Mouse (Mus musculus) kidney, adult 8-10 months (tissue): ENCODE data around the gene Zfp664.

Experiments
- DNase-seq, 2 experiments: peaks; one replicate each; pipeline ENCODE4 v3.0.0; 2022

Zfp664 gene

GRCm38 (mm10) chr5:124929425-124930054 lies 67.0 kb downstream of the Zfp664 start:
- DNase-seq, result peak; percentile 51 to 60

DNA sequence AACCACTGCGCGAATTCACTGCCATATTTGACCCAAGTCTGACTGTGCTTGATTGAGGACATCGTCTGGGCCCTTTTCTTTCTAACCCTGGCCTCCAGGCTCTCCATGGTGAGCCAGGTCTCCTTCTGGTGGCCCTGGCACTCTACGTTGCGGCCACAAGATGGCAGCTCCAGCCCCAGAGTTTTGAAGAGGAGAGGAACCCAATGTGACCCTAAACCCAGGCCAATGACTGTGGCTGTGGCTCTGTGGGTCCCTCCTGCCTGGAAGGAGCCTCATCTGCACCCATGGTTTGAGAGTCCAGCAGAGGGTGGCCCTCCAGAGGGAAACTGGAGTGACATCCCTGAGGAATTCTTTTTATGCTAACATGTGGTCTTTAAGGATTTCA lies 67.6 kb downstream of the Zfp664 start:
- DNase-seq, result peak in 1 of 2 experiments; percentile 50

- DNase-seq, result no peak
Measured at GRCm38 (mm10) chr5:124930603-124931002, 68.1 kb downstream of the Zfp664 start.

- no peak for DNase-seq
Measured at GRCm38 (mm10) chr5:124931076-124931475, 68.6 kb downstream of the Zfp664 start.

- DNase-seq, result no peak
Measured at GRCm38 (mm10) chr5:124934558-124934957, 72.1 kb downstream of the Zfp664 start.

GRCm38 (mm10) chr5:124943181-124943792 lies 80.8 kb downstream of the Zfp664 start:
- no peak for DNase-seq

- DNase-seq, result peak in 1 of 2 experiments; percentile 48
Measured at GRCm38 (mm10) chr5:124943793-124944383, 81.4 kb downstream of the Zfp664 start.

GRCm38 (mm10) chr5:124944384-124944783 lies 81.9 kb downstream of the Zfp664 start:
- DNase-seq, result no peak

GRCm38 (mm10) chr5:124945046-124945445 lies 82.6 kb downstream of the Zfp664 start:
- no peak for DNase-seq

- DNase-seq, result peak in 1 of 2 experiments; percentile 41
Measured at GRCm38 (mm10) chr5:124950623-124951278, 88.3 kb downstream of the Zfp664 start.

- no peak for DNase-seq
Measured at GRCm38 (mm10) chr5:124951333-124951732, 88.8 kb downstream of the Zfp664 start.
